ENCODE assay signal across 16 mouse cellular contexts in the genomic region with DNA sequence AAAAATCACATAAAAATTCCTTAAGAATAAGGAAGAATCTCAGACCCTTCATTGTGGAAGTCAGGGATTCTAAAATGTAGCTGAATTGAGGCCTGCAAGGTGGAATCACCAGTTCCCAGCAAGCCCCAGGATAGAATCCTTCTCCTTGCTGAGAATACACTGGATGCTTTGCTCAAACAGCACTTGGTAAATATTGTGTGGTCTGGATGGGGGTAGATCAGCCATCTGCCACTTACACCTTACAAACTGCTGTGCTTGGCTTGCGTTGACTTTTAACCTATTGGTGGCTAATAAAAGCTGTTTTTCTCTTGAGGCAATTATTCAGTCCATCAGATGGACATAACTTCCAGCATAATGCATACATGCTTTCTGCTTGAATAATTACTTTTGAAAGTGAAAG.
"Had no signal": no experiment of that assay in that cellular context is flagged by ENCODE, and none has a peak within 500 bp of the region (broad histone marks: within the 10 kb centered on the region; RNA-seq: fewer than 3 reads in every experiment).

No protein-coding gene starts in this region.

- DNase-seq: kidney, postnatal 14 days; left cerebral cortex, postnatal 4 days; lung, embryonic 14.5 days; lung, postnatal 10 days; lung, postnatal 4 days; retina, postnatal 1 day; right cerebral cortex, postnatal 4 days; spleen, adult 18-20 months; thymus, adult 18-20 months; thymus, postnatal 14 days had no signal

- H3K9me3 ChIP-seq: kidney, embryonic 15.5 days; limb, embryonic 15.5 days; liver, embryonic 12.5 days; midbrain, embryonic 10.5 days; neural tube, embryonic 12.5 days had no signal

- ATAC-seq: liver, embryonic 12.5 days had no signal

- H3K4me3 ChIP-seq: kidney, embryonic 15.5 days; limb, embryonic 15.5 days; liver, embryonic 12.5 days; midbrain, embryonic 10.5 days; myocyte; neural tube, embryonic 12.5 days had no signal

- H3K9ac ChIP-seq: kidney, embryonic 15.5 days; limb, embryonic 15.5 days; liver, embryonic 12.5 days; lung, embryonic 14.5 days; neural tube, embryonic 12.5 days had no signal

- H3K36me3 ChIP-seq: kidney, embryonic 15.5 days; limb, embryonic 15.5 days; liver, embryonic 12.5 days; midbrain, embryonic 10.5 days; neural tube, embryonic 12.5 days had no signal

- H3K27ac ChIP-seq: kidney, embryonic 15.5 days; limb, embryonic 15.5 days; liver, embryonic 12.5 days; midbrain, embryonic 10.5 days; neural tube, embryonic 12.5 days had no signal

- H3K4me2 ChIP-seq: kidney, embryonic 15.5 days; limb, embryonic 15.5 days; liver, embryonic 12.5 days; lung, embryonic 14.5 days; neural tube, embryonic 12.5 days had no signal

- H3K4me1 ChIP-seq: kidney, embryonic 15.5 days; liver, embryonic 12.5 days; midbrain, embryonic 10.5 days had no signal

- H3K27me3 ChIP-seq: kidney, embryonic 15.5 days; limb, embryonic 15.5 days; liver, embryonic 12.5 days; neural tube, embryonic 12.5 days had no signal
